9 mouse cellular contexts compared by ENCODE assay signal in genomic region chr13:101161768-101162167, GRCm38 (mm10).
DNase-seq lines count a peak whose midpoint lies in the region; ATAC-seq lines count a peak whose summit lies in the region.
"Had no signal": no experiment of that assay in that cellular context is flagged by ENCODE, and none has a peak within 500 bp of the region (broad histone marks: within the 10 kb centered on the region; RNA-seq: fewer than 3 reads in every experiment).

No protein-coding gene starts in this region.

- H3K4me3 ChIP-seq in limb, embryonic 10.5 days = no peak overlapping the region
- H3K4me3 ChIP-seq: liver, embryonic 13.5 days had no signal

- no peak for ATAC-seq in monocyte, adult 5-6 weeks (replicated peaks; ENCODE audit: insufficient number of reproducible peaks, low FRiP score, low TSS enrichment, poor library complexity, severe bottlenecking)

- no peaks in the 10 kb centered on the region for H3K4me1 ChIP-seq in limb, embryonic 10.5 days
- H3K4me1 ChIP-seq: liver, embryonic 13.5 days had no signal

- H3K27ac ChIP-seq in limb, embryonic 10.5 days = no peak overlapping the region
- H3K27ac ChIP-seq: liver, embryonic 13.5 days had no signal

- DNase-seq in embryo, embryonic 11 days = peak; percentile 23
- DNase-seq in embryo, embryonic 10 days (ENCODE audit: low spot score) = no peak
- DNase-seq in layer of hippocampus, adult 11-12 months (ENCODE audit: low spot score) = peak; percentile 5
- no peak for DNase-seq in layer of hippocampus, adult 9-10 months (ENCODE audit: low spot score)
- peak; percentile 7 for DNase-seq in ES-CJ7 (ENCODE audit: low read depth, low spot score)
- DNase-seq in hindlimb bud, embryonic 11.5 days (ENCODE audit: extremely low spot score, low read depth, low spot score) = peak; percentile 2
- no peak for DNase-seq in limb, embryonic 10.5 days (ENCODE audit: low spot score)
- DNase-seq: liver, embryonic 13.5 days had no signal

- no peaks in the 10 kb centered on the region for H3K27me3 ChIP-seq in limb, embryonic 10.5 days (ENCODE audit: low read depth, poor library complexity, severe bottlenecking)
- H3K27me3 ChIP-seq: liver, embryonic 13.5 days had no signal

- WGBS in limb, embryonic 10.5 days = 64% methylated on average over 2 of the region's 2 CpGs

- no peaks in the 10 kb centered on the region for H3K36me3 ChIP-seq in limb, embryonic 10.5 days
- H3K36me3 ChIP-seq: liver, embryonic 13.5 days had no signal

- no peaks in the 10 kb centered on the region for H3K9me3 ChIP-seq in limb, embryonic 10.5 days (replicated peaks)
- H3K9me3 ChIP-seq: liver, embryonic 13.5 days had no signal

Comparison
In these comparisons a context has a peak if more than half of its experiments do, and no peak if none do; other contexts are left out.
1. DNase-seq: peak in embryo, embryonic 11 days (single experiment), layer of hippocampus, adult 11-12 months (single experiment), ES-CJ7 (single experiment) and hindlimb bud, embryonic 11.5 days (single experiment); none in embryo, embryonic 10 days (single experiment), layer of hippocampus, adult 9-10 months (single experiment) and limb, embryonic 10.5 days (single experiment).